Mouse (Mus musculus): Measurements from ENCODE around the gene Tecpr1.

Tecpr1 gene

DNA sequence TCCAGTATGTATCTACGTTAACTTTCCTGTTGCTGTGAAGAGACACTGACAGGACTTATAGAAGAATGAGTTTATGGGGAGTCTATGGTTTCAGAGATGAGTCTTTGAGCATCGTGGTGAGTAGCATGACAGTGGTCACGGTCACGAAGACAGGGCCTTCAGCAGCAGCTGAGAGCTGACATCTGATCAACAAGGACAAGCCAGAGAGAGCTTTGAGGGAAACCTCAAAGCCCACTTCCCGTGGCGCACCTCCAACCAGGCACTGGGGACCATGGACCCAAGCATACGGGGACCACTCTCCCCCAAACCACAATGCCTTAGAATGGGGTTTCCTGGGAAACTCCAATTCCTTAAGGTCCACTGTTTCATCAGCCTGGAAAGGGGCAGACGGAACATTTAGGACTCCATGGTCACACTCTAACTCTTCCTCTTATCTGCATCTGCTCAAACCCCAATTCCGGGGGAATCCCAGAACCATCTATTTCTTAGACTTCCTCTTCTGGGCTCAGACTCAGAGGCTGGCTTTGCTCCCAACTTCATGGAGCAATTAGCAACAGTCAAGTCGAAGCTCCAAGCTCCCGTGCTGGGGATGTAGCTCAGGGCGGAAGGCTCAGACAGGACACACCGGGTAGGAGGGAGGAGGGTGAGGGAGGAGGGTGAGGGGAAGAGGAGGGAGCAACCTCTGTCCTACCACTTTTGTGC is 28.6 kb upstream of the Tecpr1 start:
- no peak for DNase-seq

DNA sequence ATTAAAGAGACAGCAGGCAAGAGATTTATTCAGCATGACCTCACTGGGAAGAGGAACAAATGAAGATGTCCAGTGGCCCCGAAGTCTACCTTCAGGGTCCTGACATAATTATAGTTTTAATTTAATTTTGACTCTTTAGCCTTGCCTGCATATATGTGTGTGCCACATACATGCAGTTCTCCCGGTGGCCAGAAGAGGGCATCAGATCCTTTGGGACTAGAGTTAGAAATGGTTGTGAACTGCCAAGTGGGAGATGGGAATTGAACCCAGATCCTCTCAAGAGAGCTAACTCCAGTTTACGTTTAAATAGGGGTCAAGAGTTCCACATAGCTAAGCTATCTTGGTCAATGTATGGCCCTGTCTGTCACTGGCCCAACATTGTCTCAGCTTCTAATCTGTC is 26.5 kb upstream of the Tecpr1 start:
- no peak for DNase-seq

DNA sequence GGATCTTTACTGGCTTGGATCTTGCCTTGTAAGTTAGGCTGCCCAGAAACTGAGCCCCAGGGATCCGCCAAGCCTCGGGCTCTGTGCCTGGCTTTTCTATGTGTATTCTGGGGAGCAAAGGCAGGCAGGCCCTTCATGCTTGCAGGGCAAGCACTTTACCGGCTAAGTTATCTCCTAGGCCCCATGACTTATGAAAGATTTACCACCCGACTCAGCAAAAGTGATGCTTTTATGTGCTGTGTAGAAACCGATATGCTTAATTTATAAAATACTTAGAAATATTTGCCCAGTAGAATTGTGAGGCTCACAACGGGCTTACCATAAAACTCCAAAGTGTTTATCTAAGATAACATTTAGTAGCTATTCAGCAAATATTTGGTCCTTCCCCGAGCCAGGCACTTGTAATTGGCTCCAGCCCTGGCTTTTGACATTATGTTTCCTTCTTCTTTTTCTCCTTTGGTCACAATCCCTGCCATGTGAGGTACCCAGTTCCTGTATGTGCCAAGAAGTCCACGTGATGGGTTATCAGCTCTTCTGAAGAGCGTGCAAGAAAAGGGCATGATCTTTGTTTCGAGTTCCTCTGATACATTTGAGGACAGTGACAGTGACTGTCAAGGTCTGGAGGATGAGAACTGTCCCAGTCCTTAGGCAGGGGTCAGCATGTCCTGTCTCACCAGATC is 24.6 kb upstream of the Tecpr1 start:
- DNase-seq = no peak

DNA sequence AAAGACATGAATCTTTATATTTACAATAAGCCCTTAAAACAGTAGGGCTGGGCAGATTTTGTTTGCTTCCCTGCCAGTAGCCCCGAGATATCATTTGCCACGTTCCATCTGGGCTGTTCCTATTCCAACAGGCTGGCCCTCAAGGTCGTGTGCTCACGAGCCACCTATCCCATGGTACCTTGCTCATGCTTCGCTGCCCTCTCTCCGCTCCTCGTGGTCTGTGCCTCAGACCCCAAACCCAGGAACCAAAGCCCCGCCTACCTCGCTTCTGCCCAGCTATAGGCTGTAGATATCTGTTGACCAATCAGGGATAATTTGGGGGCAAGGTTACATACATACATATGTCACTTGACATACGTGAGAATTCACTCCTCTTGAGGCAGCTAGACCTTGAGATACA is 23.9 kb upstream of the Tecpr1 start:
- no peak for DNase-seq

DNA sequence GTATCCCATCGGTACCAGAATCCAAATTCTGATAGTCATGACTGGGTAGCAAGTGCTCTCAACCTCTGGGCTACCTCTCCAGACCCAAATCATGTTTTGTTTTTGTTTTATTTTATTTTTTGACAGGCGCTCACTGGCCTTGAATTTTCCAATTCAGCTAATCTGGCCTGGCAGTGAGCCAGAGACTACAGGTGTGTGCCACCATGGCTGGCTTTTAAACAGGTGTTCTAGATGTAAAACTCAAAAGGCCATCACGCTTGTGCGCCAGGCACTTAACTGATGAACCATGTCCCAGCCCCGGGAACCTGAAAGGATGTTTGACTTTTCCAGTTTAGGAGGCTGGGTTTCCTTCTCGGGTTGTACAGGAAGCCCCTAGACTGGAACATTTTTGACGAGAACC is 23.3 kb upstream of the Tecpr1 start:
- no peak for DNase-seq

DNA sequence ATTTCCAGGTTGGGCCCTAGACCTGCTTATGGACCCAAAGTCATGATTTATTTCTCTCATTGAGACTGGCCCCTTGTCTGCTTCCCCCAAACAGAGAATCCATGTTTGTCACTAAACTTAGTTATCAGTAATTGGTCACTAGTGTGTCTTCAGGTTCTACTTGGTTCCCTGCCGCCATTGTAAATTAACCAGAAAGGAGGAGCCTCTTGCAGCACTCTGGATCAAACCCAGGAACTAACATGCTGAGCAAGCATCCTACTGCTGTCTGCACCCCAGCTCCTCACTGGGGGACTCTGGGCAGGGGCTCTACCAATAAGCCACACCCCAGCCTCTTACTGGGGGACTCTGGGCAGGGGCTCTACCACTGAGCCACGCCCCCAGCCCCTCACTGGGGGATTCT is 22.2 kb upstream of the Tecpr1 start:
- no peak for DNase-seq

DNA sequence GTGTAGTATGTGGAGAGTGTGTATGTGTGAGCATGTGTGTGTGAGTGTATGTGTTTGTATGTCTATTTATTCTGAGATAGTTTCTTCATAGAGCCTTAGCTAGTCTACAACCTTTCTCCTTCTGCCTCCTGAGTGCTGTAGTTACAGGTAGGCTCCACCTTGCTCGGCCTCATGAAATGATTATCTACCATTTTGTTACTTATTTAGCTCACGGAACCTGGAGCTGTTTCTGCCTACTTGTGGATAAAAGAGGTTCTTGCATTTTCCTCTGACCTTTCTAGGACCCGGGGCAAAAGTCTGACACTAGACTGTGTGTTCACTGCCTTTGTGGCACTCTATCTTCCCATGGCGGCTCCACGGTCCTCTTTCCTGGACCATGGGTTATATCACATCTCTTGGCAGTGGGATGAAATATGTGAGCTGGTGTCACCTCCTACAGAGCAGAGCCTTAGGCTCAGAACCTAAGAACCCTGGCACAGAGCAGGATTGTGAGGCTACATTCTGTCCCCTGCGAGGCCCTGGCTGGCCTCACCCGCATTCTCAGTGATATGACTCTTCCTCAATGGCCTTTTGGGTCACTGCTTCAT is 20.6 kb upstream of the Tecpr1 start, which contains the start of gene Bri3:
Gene Bri3 (plus strand): TSS at position 537 of the 587 bp plus-strand sequence.
- DNase-seq = no peak

DNA sequence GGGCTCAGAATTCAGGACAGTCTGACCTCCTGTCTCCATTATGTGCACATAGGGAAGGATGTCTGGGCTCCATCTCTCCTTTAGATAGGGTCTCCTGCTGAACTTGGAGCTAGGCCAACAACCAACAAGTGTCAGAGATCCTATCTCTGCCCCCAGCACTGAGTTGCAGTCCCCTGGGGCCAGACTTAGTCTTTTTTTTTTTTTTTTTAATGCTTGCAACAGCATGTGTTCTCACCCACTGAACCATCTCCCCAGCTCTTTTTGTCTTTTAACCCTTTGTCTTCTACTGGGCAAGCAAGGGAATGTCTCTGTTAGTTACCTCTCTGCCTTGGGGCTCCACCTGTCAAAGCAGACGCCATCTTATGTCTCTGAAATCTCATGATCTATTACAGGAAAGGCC is 15.6 kb upstream of the Tecpr1 start:
- DNase-seq = no peak

DNA sequence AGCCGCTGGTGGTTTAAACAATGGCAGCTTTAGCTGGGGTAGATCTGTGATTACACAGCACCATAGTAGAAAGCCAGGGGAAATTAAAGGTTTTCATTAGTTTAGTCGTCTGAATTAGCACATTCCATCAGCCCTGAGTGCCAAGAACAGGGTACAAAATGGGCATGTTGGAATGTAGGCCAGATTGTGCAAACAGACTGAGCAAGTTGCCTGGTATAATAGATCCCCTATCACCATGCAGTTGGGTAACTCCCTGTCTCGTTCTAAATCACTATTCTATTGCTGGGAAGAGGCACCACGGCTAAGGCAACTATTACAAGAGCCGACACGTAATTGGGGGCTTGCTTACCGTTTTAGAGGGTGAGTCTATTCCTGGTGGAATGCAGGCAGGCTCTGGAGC is 11.3 kb upstream of the Tecpr1 start:
- no peak for DNase-seq

DNA sequence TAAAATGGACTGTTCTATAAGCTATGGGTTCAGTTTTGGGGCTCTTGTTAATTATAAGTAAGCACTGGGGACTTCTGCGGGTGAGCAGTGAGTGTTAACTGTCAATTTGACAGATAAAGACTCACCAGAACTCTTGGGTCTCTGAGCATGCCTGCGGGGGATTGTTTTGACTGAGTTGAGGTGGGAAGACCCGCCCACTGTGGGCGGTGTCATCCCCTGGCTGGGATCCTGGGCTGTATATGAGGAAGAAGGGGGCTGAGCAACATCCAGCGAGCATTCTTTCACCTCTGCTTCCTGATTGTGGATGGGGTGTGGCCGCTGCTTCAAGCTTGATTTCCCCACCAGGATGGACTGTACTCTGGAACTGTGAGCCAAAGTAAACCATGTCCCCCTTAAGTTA is 10.8 kb upstream of the Tecpr1 start:
- no peak for DNase-seq

DNA sequence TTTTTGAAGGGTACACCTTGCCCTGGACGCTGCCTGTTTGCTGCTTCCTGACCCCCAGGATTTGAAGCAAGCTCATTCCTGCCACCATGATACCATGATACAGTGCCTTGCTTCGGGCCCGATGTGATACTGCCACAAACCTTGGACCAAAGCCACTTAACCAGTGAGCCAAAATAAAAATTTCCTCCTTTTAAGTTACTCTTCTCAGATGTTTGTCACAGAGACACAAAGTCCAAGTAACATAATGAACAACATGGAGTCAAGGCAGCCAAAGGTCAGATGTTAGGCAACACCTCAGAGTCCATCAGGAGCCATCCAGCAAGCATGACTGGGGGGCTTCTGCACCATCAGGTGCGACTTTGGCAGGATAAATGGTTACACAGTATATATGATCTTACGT is 9.1 kb upstream of the Tecpr1 start:
- no peak for DNase-seq

DNA sequence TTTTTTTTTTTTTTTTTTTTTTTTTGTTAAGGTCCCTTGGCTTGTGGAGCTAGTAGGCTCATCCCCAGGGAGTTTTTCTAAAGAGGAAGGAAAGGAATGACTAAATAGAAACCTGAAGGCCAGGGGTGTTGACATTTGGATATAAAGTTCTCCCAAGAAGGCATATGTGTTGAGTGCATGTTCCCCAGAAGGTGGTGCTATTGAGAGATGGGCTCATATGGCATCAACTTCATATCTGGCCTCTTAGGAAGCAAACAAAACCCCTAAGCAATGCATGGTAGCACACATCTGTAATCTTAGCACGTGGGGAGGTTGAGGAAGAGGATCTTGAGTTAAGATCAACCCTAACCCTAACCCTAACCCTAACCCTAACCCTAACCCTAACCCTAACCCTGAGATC is 8.0 kb upstream of the Tecpr1 start:
- no peak for DNase-seq

DNA sequence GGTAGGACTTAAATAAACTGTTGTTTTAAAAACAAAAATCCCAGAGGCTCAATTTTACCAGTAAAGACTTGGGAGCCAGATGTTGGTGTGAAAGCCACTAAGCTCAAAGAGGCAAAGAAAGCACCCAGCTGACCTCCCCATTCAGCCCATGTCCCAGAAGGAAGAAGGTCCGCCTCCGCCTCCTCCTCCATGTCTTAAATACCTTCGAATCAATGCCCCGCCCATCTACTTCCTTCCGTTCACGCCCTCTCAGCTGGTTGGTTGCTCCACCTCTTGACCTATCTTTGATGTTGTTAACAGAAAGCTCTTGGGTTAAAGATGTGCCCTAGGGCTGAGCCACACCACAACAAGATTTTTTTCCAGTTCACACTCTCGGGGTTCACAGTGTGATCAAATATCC is 6.8 kb upstream of the Tecpr1 start:
- DNase-seq = no peak

DNA sequence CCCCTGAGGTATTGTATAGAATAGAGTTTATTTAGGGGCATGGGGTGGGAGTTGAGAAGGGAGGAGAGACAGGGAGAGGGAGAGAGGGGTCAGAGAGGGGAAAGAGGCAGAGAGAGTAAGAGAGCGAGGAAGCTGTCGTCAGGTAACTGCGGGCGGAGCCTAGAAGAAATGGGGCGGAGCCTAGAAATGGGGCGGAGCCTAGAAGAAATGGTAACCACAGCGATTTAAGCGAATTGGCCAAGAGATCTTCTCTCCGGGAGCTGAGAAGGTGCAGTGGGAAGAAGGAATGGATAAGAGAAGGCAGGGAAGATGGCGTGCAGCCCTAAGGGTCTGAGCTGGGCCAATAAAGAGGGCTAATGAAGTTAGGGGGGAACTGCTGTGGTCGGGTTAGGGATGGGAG is 2.8 kb upstream of the Tecpr1 start:
- DNase-seq = no peak

DNA sequence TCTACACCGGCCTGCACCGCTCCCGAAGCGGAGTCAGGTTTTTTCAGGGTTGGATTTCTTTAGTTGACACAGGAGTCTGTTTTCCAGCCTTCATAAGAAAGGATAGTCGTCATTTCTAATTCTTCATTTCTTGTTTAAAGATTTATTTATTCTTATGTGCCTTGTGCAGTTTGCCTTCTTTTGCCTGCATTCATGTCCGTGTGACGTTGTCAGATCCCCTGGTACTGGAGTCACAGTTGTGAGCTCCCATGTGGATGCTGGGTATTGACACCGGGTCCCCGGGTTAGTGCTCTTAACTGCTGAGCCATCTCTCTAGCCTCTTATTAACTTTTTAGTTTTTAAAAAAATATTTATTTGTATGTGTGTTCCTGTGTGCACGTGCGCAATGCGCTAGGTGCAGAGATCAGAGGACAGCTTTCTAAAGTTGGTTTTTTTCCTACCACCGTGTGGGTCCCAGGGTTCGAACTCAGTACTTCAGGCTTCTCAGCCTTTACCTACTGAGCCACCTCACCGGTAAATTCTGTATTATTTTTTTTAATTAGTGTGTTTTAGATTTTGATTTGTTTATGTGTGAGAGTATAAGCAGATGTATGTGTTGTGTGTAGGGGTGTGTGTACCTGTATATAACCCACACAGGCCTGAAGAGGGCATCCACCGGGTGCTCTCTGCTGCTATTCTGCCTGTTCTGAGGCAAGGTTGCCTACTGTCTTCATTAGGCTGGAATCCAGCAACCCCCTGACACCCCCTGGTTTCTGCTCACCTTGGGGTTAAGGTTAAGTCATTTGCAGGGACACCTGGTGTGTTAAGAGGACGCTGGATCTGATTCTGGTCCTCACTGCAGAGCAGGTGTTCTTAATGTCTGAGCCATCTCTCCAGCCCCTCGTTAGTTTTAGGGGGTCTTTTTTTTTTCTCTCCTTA is 743 bp upstream of the Tecpr1 start:
- no peak for DNase-seq

DNA sequence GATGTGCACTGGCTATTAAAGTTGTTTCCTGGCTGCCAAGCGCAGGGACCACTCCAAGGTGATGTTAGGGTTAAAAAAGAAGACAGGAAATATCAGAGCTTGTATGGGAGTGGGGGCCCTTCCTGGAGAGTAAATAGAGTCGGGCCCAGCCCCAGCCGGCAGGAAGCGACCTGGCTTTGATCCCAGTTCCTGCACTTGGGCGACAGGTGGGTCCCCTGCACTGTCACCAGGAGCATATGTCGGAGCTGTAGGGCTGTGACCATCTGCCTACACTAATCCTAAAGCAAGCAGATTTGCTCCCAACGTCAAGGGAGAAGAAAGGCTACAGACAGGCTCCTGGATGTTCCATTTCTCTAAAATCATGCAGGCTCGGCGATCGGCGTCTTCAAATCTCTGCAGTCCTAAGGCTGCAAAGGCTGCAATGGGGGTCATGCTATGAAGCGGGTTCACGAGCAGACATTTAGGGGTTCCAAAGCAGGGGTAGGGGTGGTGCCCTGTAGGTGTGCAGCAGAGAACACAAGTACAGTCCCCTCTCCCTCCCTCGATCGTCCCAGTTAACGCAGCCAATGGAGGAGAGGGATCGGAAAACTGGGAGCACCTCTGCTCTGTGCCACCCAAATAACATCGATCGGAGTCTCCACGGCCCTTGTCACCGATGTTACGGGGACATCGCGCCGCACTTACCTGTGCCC is 458 bp downstream of the Tecpr1 start:
- DNase-seq = peak; percentile 55

DNA sequence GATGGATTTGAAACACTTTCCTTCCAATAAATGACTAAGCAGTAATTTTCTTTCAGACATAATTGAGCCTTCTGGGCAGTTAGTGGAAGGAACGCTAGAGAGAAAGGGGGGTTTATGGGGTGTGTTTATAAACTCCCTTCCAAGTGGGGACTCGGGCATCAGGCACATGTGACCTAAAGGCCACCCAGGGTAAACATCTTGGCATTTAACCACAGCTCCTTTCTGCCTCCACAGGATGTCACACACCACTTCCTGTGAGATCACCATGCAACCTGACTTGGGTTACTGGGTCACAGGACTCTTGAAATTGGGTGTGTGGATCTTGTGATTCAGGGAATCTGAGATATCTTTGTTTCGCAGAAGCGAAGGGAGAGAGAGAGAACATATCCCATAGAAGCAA is 2.1 kb downstream of the Tecpr1 start:
- peak; percentile 41 for DNase-seq

DNA sequence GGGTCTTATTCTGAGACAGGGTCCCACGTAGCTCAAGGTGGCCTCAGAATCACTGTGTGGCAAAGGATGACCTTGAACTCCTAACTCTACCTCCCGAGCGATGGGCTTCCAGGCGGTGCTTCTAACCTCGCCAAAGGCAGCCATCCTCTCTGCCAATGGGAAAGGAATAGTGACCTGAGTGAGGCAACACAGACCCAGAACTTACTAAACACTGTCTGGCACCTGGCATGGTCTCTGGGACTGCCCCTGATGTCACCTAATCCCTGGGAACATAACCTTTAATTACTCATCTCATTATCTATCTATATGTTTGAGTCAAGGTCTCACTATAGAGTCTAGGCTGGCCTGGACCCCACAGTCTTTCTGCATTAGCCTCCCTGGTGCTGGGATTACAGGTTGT is 3.5 kb downstream of the Tecpr1 start:
- no peak for DNase-seq

DNA sequence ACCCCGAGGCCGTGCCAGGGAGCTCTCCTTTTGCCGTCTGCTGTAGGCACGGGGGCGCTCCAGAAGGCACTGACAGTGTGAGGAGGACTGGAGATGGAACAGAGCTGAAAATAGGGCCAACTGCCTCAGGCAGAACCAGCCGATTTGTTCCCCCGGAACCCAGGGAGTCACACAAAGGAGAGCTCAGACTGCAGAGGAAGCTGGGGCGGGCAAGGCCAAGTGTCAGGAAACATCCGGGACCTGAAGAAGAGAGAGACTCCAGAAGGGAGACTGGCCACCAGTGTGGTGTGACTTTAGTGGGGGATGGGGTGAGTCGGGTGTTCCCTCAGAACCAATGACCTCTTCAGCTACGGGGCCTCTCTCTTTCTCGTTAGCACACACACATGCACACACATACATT is 4.1 kb downstream of the Tecpr1 start:
- peak; percentile 31 for DNase-seq

DNA sequence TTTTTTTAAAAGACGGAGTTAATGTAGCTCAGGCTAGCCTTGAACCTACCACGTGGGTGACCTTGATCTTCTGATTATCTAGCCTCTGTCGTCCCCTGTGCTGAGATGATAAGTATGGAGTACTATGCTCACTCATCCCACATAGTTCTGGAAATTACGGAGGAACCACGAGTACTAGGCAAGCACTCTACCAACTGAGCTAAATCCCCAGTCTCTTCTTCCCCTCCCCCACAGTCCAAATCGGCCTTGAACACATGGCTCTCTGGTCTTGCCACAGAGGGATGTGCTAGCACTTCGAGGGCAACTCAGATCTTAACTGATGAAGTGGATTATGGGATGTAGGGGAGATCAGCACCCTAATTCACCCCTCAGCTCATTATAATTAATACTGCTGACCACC is 5.4 kb downstream of the Tecpr1 start:
- no peak for DNase-seq

DNA sequence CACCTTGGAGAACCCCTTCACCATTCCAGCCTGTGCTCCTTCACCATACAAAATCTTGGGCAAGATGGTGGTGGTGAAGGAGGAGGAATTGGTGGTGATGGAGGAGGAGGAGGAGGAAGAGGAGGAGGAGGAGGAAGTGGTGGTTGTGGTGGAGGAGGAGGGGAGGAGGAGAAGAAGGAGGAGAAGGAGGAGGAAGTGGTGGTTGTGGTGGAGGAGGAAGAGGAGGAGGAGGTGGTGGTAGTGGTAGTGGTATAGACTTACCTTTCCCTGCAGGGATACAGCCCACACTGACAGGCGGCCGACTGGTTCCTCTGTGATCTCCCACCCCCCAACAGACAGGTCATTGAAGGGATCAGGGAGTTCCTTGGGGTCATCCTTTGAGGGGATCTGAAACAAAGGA is 7.4 kb downstream of the Tecpr1 start:
- no peak for DNase-seq

DNA sequence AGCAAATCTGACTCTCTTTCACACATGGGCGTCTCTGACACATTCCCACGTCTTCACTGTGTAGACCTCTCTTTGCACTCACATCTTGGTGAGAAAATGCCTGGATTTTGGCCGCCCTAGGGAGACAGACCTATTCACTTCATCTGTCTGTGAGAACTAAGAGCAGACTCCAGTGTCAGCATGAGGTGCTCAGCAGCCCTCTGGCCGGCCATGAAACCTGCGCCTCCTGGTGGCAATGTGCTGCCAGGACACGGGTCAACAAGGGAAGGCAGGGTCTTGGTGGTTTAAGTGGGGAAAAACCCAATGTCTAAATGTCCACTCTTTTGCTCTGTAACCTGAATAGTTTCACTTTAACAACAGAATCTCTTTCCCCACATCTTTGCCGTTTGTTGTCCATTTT is 9.0 kb downstream of the Tecpr1 start:
- DNase-seq = no peak

DNA sequence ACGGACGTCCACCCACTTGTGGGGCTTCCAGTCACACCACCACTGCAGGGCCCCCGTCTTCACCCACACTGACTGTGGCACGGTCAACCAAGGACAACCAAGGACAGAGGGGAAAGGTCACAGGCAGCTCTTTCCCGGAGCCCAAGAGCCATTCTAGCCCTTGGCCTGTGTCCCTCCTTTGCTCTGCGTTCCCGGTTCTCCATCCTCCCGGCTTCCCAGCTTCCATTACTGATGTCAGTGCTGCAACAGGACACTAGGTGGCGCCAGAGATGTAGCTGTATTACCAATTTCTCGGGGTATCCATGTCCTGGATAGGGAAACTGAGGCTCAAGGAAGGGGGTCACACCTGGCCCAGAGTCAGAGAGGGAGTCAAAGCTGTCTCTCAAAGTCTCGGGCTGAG is 15.9 kb downstream of the Tecpr1 start:
- no peak for DNase-seq
